Mouse (Mus musculus): ENCODE measurements around the gene Sh3bgrl2. TPM values are rescaled to one million over a fixed set of nuclear protein-coding genes. Genes with fewer than 3 reads are reported as not detected.
A peak's percentile ranks its signal among the peaks of the same experiment; 100 is the strongest.

Gene Sh3bgrl2
- polyA plus RNA-seq, 1 experiment, result 7.1 TPM

DNA sequence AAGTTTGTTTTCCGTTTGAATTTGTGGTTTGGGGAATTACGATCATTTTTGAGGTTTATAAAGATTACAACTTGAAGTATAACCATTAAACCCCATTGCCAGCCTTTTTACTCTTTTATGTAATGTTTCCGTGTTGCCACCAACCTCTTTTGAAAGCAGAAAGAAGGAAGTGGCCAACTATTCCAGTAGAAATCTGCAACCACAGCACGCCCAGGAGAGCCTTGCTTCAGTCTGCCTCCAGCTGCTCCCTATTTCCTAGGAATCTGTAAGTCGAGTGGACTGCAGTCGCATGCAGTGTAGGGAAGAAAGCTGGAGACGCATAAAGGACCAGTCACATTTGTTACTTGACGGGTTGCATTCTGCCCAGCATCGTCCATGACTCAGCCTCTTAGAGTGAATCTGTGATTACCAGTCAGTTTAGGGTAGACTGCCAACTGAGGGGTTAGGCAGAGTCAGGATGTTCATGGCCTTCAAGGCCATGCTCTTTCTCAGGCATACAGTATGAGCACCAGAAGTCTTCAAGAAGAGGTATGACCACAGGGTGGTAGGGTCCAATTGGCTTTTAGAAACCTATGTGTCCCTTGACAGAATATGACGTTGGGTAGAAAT is 43.8 kb downstream of the Sh3bgrl2 start:
- no peak for DNase-seq (ENCODE audit: low read depth)

GRCm38 (mm10) chr9:83593811-83594210 is 45.7 kb downstream of the Sh3bgrl2 start:
- DNase-seq (ENCODE audit: low read depth), result no peak

DNA sequence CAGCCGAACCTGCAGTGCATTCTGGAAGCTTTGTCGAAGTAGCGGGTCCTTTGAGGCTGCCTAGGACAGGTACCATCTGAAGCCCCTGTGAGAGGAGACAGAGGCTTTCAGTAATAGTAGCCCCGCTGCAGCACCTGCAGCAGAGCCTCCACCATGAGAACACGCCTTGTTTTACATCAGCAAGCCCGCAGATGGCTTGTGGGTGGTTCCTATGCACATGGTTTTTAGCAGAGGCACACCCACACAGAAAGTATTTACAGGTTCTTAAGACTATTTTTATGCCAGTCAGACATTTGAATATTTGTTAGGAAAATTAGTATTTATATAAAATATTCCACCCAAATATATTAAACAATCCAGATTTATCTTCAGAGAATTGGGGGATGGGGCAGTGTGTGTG is 48.0 kb downstream of the Sh3bgrl2 start:
- DNase-seq (ENCODE audit: low read depth), result no peak

GRCm38 (mm10) chr9:83596646-83597481 is 48.7 kb downstream of the Sh3bgrl2 start:
- no peak for DNase-seq (ENCODE audit: low read depth)

GRCm38 (mm10) chr9:83598047-83598446 is 49.9 kb downstream of the Sh3bgrl2 start:
- no peak for DNase-seq (ENCODE audit: low read depth)

- no peak for DNase-seq (ENCODE audit: low read depth)
These were observed 51.4 kb downstream of the Sh3bgrl2 start for GRCm38 (mm10) chr9:83599505-83599904.

- DNase-seq (ENCODE audit: low read depth), result no peak
These were observed 52.3 kb downstream of the Sh3bgrl2 start for GRCm38 (mm10) chr9:83600286-83601048.

DNA sequence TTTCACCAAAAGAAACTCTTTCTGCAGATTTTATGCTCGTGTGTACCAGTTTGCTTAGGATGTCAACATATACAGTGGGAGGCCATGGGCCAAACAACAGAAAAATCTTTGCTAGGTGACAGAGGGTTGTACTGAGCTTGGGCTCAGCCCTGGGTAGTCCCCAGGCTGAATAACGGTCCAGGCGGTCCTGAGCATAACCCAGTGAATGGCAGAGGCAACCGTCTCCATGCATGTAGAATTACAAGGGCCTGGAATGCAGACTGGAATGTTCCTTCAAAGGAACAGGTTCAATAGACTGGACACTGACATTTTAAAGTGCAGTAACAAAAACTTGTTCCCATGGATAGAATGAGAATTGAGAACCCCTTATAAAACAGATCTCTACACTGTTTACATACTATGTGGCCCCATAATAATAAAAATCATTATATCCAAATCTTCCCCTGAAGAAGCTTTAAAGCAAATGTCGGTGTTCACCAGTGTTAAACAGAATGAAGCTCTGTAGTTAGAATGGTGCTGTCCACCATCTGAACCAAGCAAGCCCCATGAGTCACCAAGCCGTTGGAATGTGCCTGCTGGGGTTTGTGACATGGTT is 54.1 kb downstream of the Sh3bgrl2 start:
- no peak for DNase-seq (ENCODE audit: low read depth)

DNA sequence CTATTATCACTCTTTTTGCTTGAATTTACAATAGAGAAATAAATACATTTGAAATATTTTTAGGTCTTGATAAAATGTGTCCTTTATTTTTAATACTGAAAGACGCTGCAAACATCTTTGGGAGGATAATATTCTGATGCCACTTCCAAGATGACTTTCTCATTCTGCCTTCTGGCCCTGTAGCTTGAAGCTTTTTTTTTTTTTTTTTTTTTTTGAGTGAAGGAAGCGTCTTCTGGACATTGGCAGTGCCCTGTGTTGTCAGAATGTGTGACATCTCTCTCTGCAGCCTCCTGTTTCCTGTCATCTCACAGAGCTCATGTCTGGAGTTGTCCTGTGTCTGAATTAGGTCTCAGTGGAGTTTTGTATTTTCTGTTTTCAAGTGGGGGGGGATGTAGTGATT is 55.0 kb downstream of the Sh3bgrl2 start:
- DNase-seq (ENCODE audit: low read depth), result no peak

DNA sequence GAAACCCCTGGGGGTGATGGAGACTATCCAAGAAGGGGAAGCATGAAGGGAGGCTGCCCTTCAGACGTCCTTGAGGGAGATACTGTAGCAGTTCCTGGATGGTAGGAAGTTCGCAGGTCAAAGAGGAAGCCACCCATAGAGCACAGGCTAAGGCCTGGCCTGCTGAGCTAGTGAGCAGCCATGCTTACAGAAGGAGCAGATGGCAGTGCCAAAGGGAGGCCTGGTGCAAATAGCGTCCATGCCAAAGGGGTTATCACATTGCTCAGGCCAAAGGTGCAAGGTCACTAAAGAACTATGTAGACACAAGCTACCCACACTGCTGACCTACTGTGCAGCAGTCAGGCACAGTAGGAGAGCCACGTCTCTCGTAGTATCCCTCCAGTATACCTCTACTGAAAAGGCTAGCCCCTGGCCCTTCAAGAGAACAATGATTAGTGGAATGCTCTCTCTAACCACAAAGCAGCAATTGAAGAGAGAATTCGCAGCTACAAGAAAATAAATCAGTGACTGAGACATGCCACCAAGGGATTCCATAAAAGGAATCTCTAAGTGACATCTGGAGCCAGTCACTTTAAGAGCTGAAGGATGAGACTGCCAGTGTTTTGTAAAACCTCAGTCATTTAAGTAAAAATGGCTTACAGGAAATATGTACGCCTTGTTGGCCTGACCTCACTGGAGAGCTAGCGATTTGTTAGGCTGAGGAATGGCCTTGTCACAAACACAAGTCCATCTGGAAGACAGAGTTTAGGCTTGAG is 57.9 kb downstream of the Sh3bgrl2 start:
- no peak for DNase-seq (ENCODE audit: low read depth)

GRCm38 (mm10) chr9:83608135-83608534 is 60.0 kb downstream of the Sh3bgrl2 start:
- no peak for DNase-seq (ENCODE audit: low read depth)

GRCm38 (mm10) chr9:83609422-83610297 is 61.5 kb downstream of the Sh3bgrl2 start:
- DNase-seq (ENCODE audit: low read depth), result no peak

DNA sequence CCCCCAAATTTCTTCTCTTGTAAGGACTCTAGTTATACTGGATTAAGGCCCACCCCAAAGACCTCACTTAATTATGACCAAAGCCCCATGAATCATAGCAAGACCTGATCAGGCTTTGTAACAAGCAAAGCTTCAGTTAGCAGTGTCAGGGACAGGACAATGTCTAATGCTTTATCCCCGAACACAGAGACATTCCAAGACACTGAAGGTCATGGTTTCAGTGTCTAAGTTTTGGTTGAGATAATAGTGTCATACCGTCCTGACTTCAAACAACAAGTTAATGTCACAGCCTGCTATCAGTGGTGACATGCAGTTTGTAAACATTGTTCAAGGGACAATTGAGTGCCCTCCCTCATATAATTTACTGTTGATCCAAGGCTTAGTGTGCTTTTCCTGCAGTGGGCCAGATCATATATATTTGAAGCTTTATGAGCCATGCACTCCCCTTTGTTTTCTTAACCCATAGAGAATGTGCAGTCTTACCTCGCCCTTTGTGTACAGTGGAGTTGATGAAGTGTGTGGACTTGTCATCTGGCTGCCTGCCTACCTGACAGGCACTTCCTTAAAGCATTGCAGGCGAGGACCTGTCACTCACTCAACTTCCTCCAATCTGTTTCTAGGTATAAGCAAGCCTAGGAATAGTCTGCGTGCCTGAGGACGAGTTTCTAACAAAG is 67.9 kb downstream of the Sh3bgrl2 start:
- peak; percentile 58 for DNase-seq (ENCODE audit: low read depth)

DNA sequence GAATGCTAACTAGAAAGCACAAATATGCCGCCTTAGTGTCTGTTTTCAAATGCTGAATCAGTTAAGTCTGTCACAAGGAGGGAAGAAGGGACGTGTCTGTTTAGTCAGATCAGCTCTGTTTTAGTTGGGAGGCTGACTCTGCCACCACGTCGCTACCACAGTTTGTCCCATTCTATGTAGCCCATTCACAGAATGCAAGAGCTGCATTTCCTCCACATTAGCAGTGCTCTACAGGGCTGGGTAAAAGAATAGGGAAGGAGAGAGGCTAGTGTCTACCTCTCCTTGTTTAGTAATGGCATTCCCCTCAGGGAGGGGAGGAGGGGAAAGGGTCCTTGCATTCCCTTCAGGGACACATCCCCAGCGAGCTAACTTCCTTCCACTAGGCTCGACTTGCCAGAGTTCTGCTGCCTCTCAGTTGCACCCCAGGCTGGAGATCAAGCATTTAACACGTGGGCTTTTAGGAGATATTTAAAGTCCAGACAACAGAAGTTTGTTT is 68.5 kb downstream of the Sh3bgrl2 start:
- DNase-seq (ENCODE audit: low read depth), result no peak

- no peak for DNase-seq (ENCODE audit: low read depth)
These were observed 75.3 kb downstream of the Sh3bgrl2 start for GRCm38 (mm10) chr9:83623455-83623854.

- no peak for DNase-seq (ENCODE audit: low read depth)
These were observed 76.1 kb downstream of the Sh3bgrl2 start for GRCm38 (mm10) chr9:83624193-83624592.

- DNase-seq (ENCODE audit: low read depth), result no peak
These were observed 77.0 kb downstream of the Sh3bgrl2 start for GRCm38 (mm10) chr9:83625085-83625484.

GRCm38 (mm10) chr9:83628669-83629612 is 80.8 kb downstream of the Sh3bgrl2 start:
- DNase-seq (ENCODE audit: low read depth), result no peak

DNA sequence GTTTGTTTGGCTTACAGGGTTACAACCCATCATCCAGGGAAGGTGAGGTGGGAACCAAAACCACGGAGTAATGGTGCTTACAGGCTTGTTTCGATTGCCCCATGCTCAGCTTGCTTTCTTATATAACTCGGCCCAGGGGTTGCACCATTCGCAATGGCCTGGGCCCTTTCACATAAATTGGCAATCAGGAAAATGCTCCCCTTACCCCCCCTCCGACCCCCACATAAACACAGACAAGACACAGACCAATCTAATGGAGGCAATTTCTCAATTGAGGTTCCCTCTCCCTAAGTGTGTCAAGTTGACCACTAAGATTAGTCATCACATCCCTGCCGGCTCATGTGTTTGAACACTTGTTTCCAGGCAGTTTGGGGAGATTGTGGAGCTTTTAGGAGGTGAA is 82.2 kb downstream of the Sh3bgrl2 start:
- DNase-seq (ENCODE audit: low read depth), result no peak
